Mouse (Mus musculus) neural tube, postnatal 0 days (tissue): ENCODE results near the gene Rasl10a. TPM values are rescaled to one million over a fixed set of nuclear protein-coding genes. Genes with fewer than 3 reads are reported as not detected.

Source experiments
- microRNA-seq: library from miRNA; unstranded; fragments of <30 nt; microRNA quantifications from one replicate; pipeline ENCODE4, GENCODE M21; 2016
- polyA plus RNA-seq: library from polyadenylated mRNA; unstranded; fragments of >200 nt; fragmentation: Nextera tagmentation; extraction: Ambion mirVana; gene quantifications from 2 replicates; pipeline ENCODE4 v1.2.1, GENCODE M21; 2015

Gene Rasl10a
- polyA plus RNA-seq, result 5.3 and 6.1 TPM in 2 replicates

GRCm38 (mm10) chr11:5057856-5058641 is at the start of gene Rasl10a:
Gene Rasl10a (plus strand): TSS chr11:5058128.

GRCm38 (mm10) chr11:5065056-5065821 is 7.3 kb downstream of the Rasl10a start, which contains the start of gene Gas2l1:
Gene Gas2l1 (minus strand): TSS chr11:5065327.

GRCm38 (mm10) chr11:5098736-5099542 is 41.0 kb downstream of the Rasl10a start, which contains the start of the genes Rhbdd3 and Ewsr1:
Gene Rhbdd3 (plus strand): TSS chr11:5098926.
Gene Ewsr1 (minus strand): TSS chr11:5099266.

Small RNA genes lying within 50 kb of the gene (microRNA-seq; reads per million reads assigned to microRNA genes)
- gene Gm47296, result not detected

Other genes with a start within 250 kb of the Rasl10a start
- 43.5 and 44.8 TPM in 2 replicates for gene Nf2, start 208.6 kb upstream of the Rasl10a start, polyA plus RNA-seq
- 110 and 116 TPM in 2 replicates for gene Nipsnap1, start 184.2 kb upstream of the Rasl10a start, polyA plus RNA-seq
- 31.0 and 32.6 TPM in 2 replicates for gene Thoc5, start 162.8 kb upstream of the Rasl10a start, polyA plus RNA-seq
- 59.7 and 69.0 TPM in 2 replicates for gene Nefh, start 110.1 kb upstream of the Rasl10a start, polyA plus RNA-seq
- gene Ap1b1, start 71.3 kb upstream of the Rasl10a start, polyA plus RNA-seq, result 82.9 and 93.1 TPM in 2 replicates
- 26.2 and 27.1 TPM in 2 replicates for gene Gas2l1, start 7.2 kb downstream of the Rasl10a start, polyA plus RNA-seq
- 39.1 and 45.6 TPM in 2 replicates for gene Rhbdd3, start 40.8 kb downstream of the Rasl10a start, polyA plus RNA-seq
- gene Ewsr1, start 41.1 kb downstream of the Rasl10a start, polyA plus RNA-seq, result 328 and 384 TPM in 2 replicates
- 28.6 and 30.1 TPM in 2 replicates for gene Emid1, start 94.1 kb downstream of the Rasl10a start, polyA plus RNA-seq
- 3.6 and 4.3 TPM in 2 replicates for gene Kremen1, start 203.4 kb downstream of the Rasl10a start, polyA plus RNA-seq